Mouse (Mus musculus): Measurements from ENCODE around the gene 2610008E11Rik. TPM values are rescaled to one million over a fixed set of nuclear protein-coding genes. Genes with fewer than 3 reads are reported as not detected.
A peak's percentile ranks its signal among the peaks of the same experiment; 100 is the strongest.
"Not testable (repeated sequence)": the region's sequence is repeated elsewhere in the genome, so short reads cannot be mapped to it uniquely, and the experiment has no call there.

The 2610008E11Rik gene
- total RNA-seq (2021) = 1 to 10 TPM; 7.4 to 8.9 TPM
- long read RNA-seq, experiment 1, full-length matches to known transcripts = 1 of 3 reads
- long read RNA-seq, experiment 1, partial matches to known transcripts = 0 of 3 reads
- long read RNA-seq, experiment 1, other reads (novel, unspliced or antisense) = 2 of 3 reads
- long read RNA-seq, experiment 2, full-length matches to known transcripts = 4 of 6 reads
- long read RNA-seq, experiment 2, partial matches to known transcripts = 0 of 6 reads
- long read RNA-seq, experiment 2, other reads (novel, unspliced or antisense) = 2 of 6 reads

GRCm38 (mm10) chr10:79097161-79097754 is at the start of gene 2610008E11Rik:
Gene 2610008E11Rik, minus strand, starts transcription at chr10:79097600.
- DNase-seq = peak; percentile 93

GRCm38 (mm10) chr10:79116125-79116849 is 18.9 kb upstream of the 2610008E11Rik start:
- DNase-seq = no peak

GRCm38 (mm10) chr10:79115085-79115484 is 17.7 kb upstream of the 2610008E11Rik start:
- DNase-seq = no peak

GRCm38 (mm10) chr10:79110482-79110881 is 13.1 kb upstream of the 2610008E11Rik start:
- DNase-seq = no peak

- DNase-seq = no peak
Measured at GRCm38 (mm10) chr10:79109156-79109555, 11.8 kb upstream of the 2610008E11Rik start.

- DNase-seq = no peak
Measured at GRCm38 (mm10) chr10:79107531-79107930, 10.1 kb upstream of the 2610008E11Rik start.

- no peak for DNase-seq
Measured at GRCm38 (mm10) chr10:79106325-79107282, 9.2 kb upstream of the 2610008E11Rik start.

- no peak for DNase-seq
Measured at GRCm38 (mm10) chr10:79096706-79097105, 694 bp downstream of the 2610008E11Rik start.

GRCm38 (mm10) chr10:79091731-79092130 is 5.7 kb downstream of the 2610008E11Rik start:
- no peak for DNase-seq

GRCm38 (mm10) chr10:79089000-79089399 is 8.4 kb downstream of the 2610008E11Rik start:
- DNase-seq = no peak

- DNase-seq = no peak
Measured at GRCm38 (mm10) chr10:79086577-79086976, 10.8 kb downstream of the 2610008E11Rik start.

- not testable (repeated sequence) for DNase-seq
Measured at GRCm38 (mm10) chr10:79057370-79057769, 40.0 kb downstream of the 2610008E11Rik start.

- not testable (repeated sequence) for DNase-seq
Measured at GRCm38 (mm10) chr10:79042457-79042856, 54.9 kb downstream of the 2610008E11Rik start.

- no peak for DNase-seq
Measured at GRCm38 (mm10) chr10:79028441-79028840, 69.0 kb downstream of the 2610008E11Rik start, which contains the start of gene Olfr57. Gene Olfr57, plus strand, starts transcription at chr10:79028741.

Other genes starting within 250 kb of the 2610008E11Rik start
- not detected for gene Olfr1356, start 245.4 kb downstream of the 2610008E11Rik start, total RNA-seq (2021)
- not detected for gene Olfr1355, start 222.1 kb downstream of the 2610008E11Rik start, total RNA-seq (2021)
- not detected for gene Olfr1354, start 184.4 kb downstream of the 2610008E11Rik start, total RNA-seq (2021)
- gene Olfr8, start 147.0 kb downstream of the 2610008E11Rik start, total RNA-seq (2021) = not detected
- not detected for gene Olfr1353, start 134.3 kb downstream of the 2610008E11Rik start, total RNA-seq (2021)
- gene Olfr1352, start 116.5 kb downstream of the 2610008E11Rik start, total RNA-seq (2021) = not detected
- gene Olfr1351, start 85.1 kb downstream of the 2610008E11Rik start, total RNA-seq (2021) = not detected
- not detected for gene Olfr57, start 68.9 kb downstream of the 2610008E11Rik start, total RNA-seq (2021)
- not detected for gene Vmn2r80, start 51.2 kb upstream of the 2610008E11Rik start, total RNA-seq (2021)
- not detected for gene Vmn2r81, start 150.1 kb upstream of the 2610008E11Rik start, total RNA-seq (2021)

All from gastrocnemius, postnatal 25 days (tissue).